Mouse (Mus musculus) lung, postnatal 0 days (tissue): ENCODE results near the gene Cpm. TPM values are rescaled to one million over a fixed set of nuclear protein-coding genes. Genes with fewer than 3 reads are reported as not detected.

Experiments
- ATAC-seq: fragments of 200-750 bp; cut with Nextera tagmentation; 2 replicates; pipeline ENCODE4 v1.8.0; 2017; ENCODE audit warnings: moderate library complexity
- DNase-seq: peaks from one replicate; pipeline ENCODE4 v3.0.0-alpha.2; 2016; ENCODE audit warnings: low spot score
- H3K27ac ChIP-seq: fragments of 300-500 bp; sonication (generic); 2 replicates; pipeline ENCODE4 v1.5.1; 2014; ENCODE audit warnings: antibody characterized with exemption, mild to moderate bottlenecking, low read length, mixed read lengths
- H3K27me3 ChIP-seq: fragments of 300-500 bp; sonication (generic); replicated peaks from 2 replicates; pipeline ENCODE4 v1.6.1; 2014; ENCODE audit warnings: low read length, mixed read lengths; ENCODE audit not compliant: insufficient read depth
- H3K36me3 ChIP-seq: fragments of 300-500 bp; sonication (generic); 2 replicates; pipeline ENCODE4 v1.6.1; 2014; ENCODE audit warnings: low read length, mixed read lengths; ENCODE audit not compliant: insufficient read depth
- H3K4me1 ChIP-seq: fragments of 300-500 bp; sonication (generic); 2 replicates; pipeline ENCODE4 v1.6.1; 2014; ENCODE audit warnings: antibody characterized with exemption, low read depth, low read length, mixed read lengths; ENCODE audit not compliant: insufficient read depth
- H3K4me2 ChIP-seq: fragments of 300-500 bp; sonication (generic); replicated peaks from 2 replicates; pipeline ENCODE4 v1.6.1; 2014; ENCODE audit warnings: low read depth, mild to moderate bottlenecking, low read length, moderate library complexity, mixed read lengths
- H3K4me3 ChIP-seq: fragments of 300-500 bp; sonication (generic); 2 replicates; pipeline ENCODE4 v1.5.1; 2014; ENCODE audit warnings: low read depth, low read length
- H3K9ac ChIP-seq: fragments of 300-500 bp; sonication (generic); replicated peaks from 2 replicates; pipeline ENCODE4 v1.6.1; 2014; ENCODE audit warnings: low read depth, mild to moderate bottlenecking
- H3K9me3 ChIP-seq: fragments of 300-500 bp; sonication (generic); 2 replicates; pipeline ENCODE4 v1.6.1; 2016; ENCODE audit warnings: low read length, mixed read lengths
- CTCF ChIP-seq: IDR thresholded peaks from 2 replicates; pipeline ENCODE4 v1.5.1; 2016; ENCODE audit warnings: antibody characterized with exemption, mild to moderate bottlenecking
- EP300 ChIP-seq: IDR thresholded peaks from 2 replicates; pipeline ENCODE4 v1.6.1; 2016; ENCODE audit warnings: antibody characterized with exemption, mild to moderate bottlenecking, control low read depth
- WGBS: fragments of 180-500 bp; shearing (Covaris S2); extraction: QIAGEN DNeasy Blood & Tissue Kit; methylation state at CpG from one replicate; pipeline ENCODE4 v1.1.7; 2014; 5-methylcytosine and 5-hydroxymethylcytosine counted together
- polyA plus RNA-seq: library from polyadenylated mRNA; unstranded; fragments of >200 nt; fragmentation: Nextera tagmentation; extraction: Ambion mirVana; gene quantifications from 2 replicates; pipeline ENCODE4 v1.2.1, GENCODE M21; 2015

Gene Cpm
- polyA plus RNA-seq, 1 experiment from 2014 or later: 250 TPM

- peak; percentile 90 for DNase-seq
- Histone ChIP-seq H3K4me1 (peaks cover 10% of the 10 kb centered on the region; the same call in 1 of the 2 replicates), H3K36me3 (peaks cover 2% of the 10 kb centered on the region), H3K9me3 (no peaks in the 10 kb centered on the region), H3K9ac (peak overlapping the region; percentile 97), H3K27ac (peak overlapping the region; percentile 99), H3K27me3 (no peaks in the 10 kb centered on the region), H3K4me3 (peak overlapping the region; percentile 98), H3K4me2 (peak overlapping the region; percentile 72)
- 1% methylated on average over 52 of the region's 71 CpGs for WGBS
- ATAC-seq: peak; percentile 86
- TF ChIP-seq CTCF (no peak), EP300 (no peak)
Measured at GRCm38 (mm10) chr10:117709930-117710603, 80.8 kb downstream of the Cpm start.

- 0 out of 2 replicates have a peak, but pooled peaks have one; percentile 23 for TF ChIP-seq EP300
- peak; percentile 82 for TF ChIP-seq CTCF
- no peaks in the 10 kb centered on the region; the same call in 1 of the 2 replicates for H3K36me3 ChIP-seq
- H3K9me3 ChIP-seq: no peaks in the 10 kb centered on the region
- H3K27ac ChIP-seq: peak within 1 kb of the TSS; percentile 99
- peak; percentile 91 for ATAC-seq
- H3K4me3 ChIP-seq: peak within 1 kb of the TSS; percentile 98
- H3K4me1 ChIP-seq: peaks cover 10% of the 10 kb centered on the region; the same call in 1 of the 2 replicates
- DNase-seq: peak; percentile 98
- peak within 1 kb of the TSS; percentile 72 for H3K4me2 ChIP-seq
- peak within 1 kb of the TSS; percentile 97 for H3K9ac ChIP-seq
- H3K27me3 ChIP-seq: no peaks in the 10 kb centered on the region
- under 1% methylated on average over 49 of the region's 52 CpGs for WGBS
Measured at GRCm38 (mm10) chr10:117710604-117711141, 81.4 kb downstream of the Cpm start, which contains the start of gene Mdm2. Mdm2 (minus strand) TSS chr10:117710758.

DNA sequence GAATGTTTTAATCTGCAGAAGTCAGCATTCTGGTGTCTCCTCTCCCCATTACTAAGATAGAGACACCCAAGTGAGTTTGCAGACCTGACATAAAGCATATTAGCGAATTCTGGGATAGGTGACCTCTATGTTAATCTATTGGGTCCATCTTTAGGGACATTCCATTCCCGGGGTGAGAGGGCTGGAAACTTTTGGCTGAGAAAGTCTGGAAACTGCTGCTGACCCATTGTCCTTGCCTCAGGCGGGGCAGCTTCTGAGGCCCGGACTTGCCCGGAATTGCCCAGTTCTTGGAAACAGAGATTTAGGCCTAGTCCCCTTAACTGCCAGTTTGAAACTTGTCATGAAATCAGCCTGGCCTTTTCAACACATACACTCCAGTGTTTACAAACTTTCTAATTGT is 82.1 kb downstream of the Cpm start:
- DNase-seq: no peak
- no peak overlapping the region for H3K4me3 ChIP-seq
- no peak for ATAC-seq
- H3K9ac ChIP-seq: peak overlapping the region; percentile 20; the same call in 1 of the 2 replicates
- H3K9me3 ChIP-seq: no peaks in the 10 kb centered on the region
- peaks cover 10% of the 10 kb centered on the region; the same call in 1 of the 2 replicates for H3K4me1 ChIP-seq
- peak overlapping the region; percentile 52; the same call in 1 of the 2 replicates for H3K4me2 ChIP-seq
- H3K27ac ChIP-seq: peak overlapping the region; percentile 99; the same call in 1 of the 2 replicates
- no peaks in the 10 kb centered on the region; the same call in 1 of the 2 replicates for H3K36me3 ChIP-seq
- TF ChIP-seq CTCF: no peak
- TF ChIP-seq EP300: no peak
- 70% methylated on average over 5 of the region's 5 CpGs for WGBS
- no peaks in the 10 kb centered on the region for H3K27me3 ChIP-seq

DNA sequence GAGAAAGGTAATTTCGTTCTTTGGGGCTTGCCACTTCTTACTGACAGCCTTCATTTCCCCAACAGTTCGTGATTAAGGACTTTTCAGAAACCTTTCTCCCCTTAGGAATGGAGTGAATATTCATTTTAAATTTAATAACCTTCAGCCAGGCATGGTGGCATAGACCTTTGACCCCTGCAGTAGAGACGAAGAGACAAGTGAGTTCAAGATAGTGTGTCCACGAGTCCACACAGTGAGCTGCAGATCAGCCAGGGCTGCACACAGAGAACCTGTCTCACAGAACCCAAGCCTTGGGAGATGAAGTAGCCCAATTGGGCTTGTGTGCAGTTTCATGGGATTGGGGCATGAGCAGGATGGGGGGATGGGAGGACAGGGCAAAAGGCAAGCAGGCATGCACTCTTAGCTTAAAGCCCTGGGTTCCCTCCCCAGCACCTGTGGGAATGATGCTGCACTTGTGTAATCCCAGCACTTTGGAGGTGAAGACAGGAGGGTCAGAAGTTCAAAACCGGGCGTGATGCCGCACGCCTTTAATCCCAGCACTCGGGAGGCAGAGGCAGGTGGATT is 83.0 kb downstream of the Cpm start:
- Histone ChIP-seq H3K4me3 (no peak overlapping the region), H3K36me3 (no peaks in the 10 kb centered on the region), H3K9me3 (no peaks in the 10 kb centered on the region), H3K4me1 (peaks cover 10% of the 10 kb centered on the region; the same call in 1 of the 2 replicates), H3K9ac (no peak overlapping the region), H3K27ac (no peak overlapping the region), H3K27me3 (no peaks in the 10 kb centered on the region), H3K4me2 (no peak overlapping the region)
- 86% methylated on average over 9 of the region's 9 CpGs for WGBS
- ATAC-seq: no peak
- no peak for TF ChIP-seq EP300
- no peak for TF ChIP-seq CTCF
- DNase-seq: no peak

DNA sequence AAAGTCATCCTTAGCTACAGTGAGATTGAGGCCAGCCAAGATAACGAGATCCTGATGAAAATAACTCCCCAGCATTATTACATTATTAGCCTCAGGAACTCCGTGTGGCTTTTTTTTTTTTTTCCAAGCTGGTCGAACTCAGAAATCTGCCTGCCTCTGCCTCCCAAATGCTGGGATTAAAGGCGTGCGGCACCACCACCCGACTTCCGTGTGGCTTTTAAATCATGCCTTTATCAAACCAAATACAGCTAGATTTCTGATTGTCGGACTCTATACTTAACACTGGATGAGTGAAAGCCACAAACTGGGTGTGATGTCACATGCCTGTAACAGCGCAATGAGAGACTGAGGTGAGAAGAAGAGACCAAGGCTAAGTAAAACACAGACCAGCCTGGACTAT is 83.6 kb downstream of the Cpm start:
- H3K4me2 ChIP-seq: no peak overlapping the region
- 92% methylated on average over 9 of the region's 9 CpGs for WGBS
- no peaks in the 10 kb centered on the region for H3K36me3 ChIP-seq
- no peaks in the 10 kb centered on the region for H3K9me3 ChIP-seq
- DNase-seq (no peak), ATAC-seq (no peak)
- H3K27ac ChIP-seq: no peak overlapping the region
- no peak overlapping the region for H3K9ac ChIP-seq
- no peaks in the 10 kb centered on the region for H3K27me3 ChIP-seq
- H3K4me1 ChIP-seq: peaks cover 10% of the 10 kb centered on the region; the same call in 1 of the 2 replicates
- TF ChIP-seq EP300 (no peak), CTCF (no peak)
- H3K4me3 ChIP-seq: no peak overlapping the region

- Histone ChIP-seq H3K9ac (no peak overlapping the region), H3K27me3 (no peaks in the 10 kb centered on the region), H3K4me2 (no peak overlapping the region), H3K9me3 (no peaks in the 10 kb centered on the region), H3K4me1 (peaks cover 10% of the 10 kb centered on the region; the same call in 1 of the 2 replicates), H3K4me3 (no peak overlapping the region), H3K27ac (no peak overlapping the region), H3K36me3 (no peaks in the 10 kb centered on the region)
- DNase-seq (no peak), ATAC-seq (no peak)
- no peak for TF ChIP-seq EP300
- 90% methylated on average over 8 of the region's 8 CpGs for WGBS
Measured at GRCm38 (mm10) chr10:117713466-117713865, 84.2 kb downstream of the Cpm start.
